Mouse (Mus musculus) midbrain, embryonic 10.5 days (tissue): Measurements from ENCODE around the gene Shisa7. TPM values are rescaled to one million over a fixed set of nuclear protein-coding genes. Genes with fewer than 3 reads are reported as not detected.
"Not testable (repeated sequence)": the region's sequence is repeated elsewhere in the genome, so short reads cannot be mapped to it uniquely, and the experiment has no call there.

ENCODE experiments used
- DNase-seq: peaks from one replicate; pipeline ENCODE4 v3.0.0-alpha.2; 2017; ENCODE audit warnings: low spot score
- H3K27ac ChIP-seq: fragments of 300-500 bp; sonication (generic); replicated peaks from 2 replicates; pipeline ENCODE4 v1.5.1; 2016; ENCODE audit warnings: mild to moderate bottlenecking
- H3K27me3 ChIP-seq: fragments of 300-500 bp; sonication (generic); 2 replicates; pipeline ENCODE4 v1.6.1; 2016; ENCODE audit warnings: low read depth, mild to moderate bottlenecking; ENCODE audit not compliant: poor library complexity, severe bottlenecking
- H3K36me3 ChIP-seq: fragments of 300-500 bp; sonication (generic); 2 replicates; pipeline ENCODE4 v1.6.1; 2016; ENCODE audit warnings: mild to moderate bottlenecking, moderate library complexity
- H3K4me1 ChIP-seq: fragments of 300-500 bp; sonication (generic); 2 replicates; pipeline ENCODE4 v1.6.1; 2016
- H3K4me3 ChIP-seq: fragments of 300-500 bp; sonication (generic); 2 replicates; pipeline ENCODE4 v1.5.1; 2016; ENCODE audit warnings: mild to moderate bottlenecking, moderate library complexity
- H3K9me3 ChIP-seq: fragments of 300-500 bp; sonication (generic); replicated peaks from 2 replicates; pipeline ENCODE4 v1.6.1; 2016; ENCODE audit warnings: mild to moderate bottlenecking
- WGBS: fragments of 180-500 bp; shearing (Covaris S2); methylation state at CpG from one replicate; pipeline ENCODE4 v1.1.7; 2016; 5-methylcytosine and 5-hydroxymethylcytosine counted together
- polyA plus RNA-seq: library from polyadenylated mRNA; unstranded; fragments of >200 nt; fragmentation: Nextera tagmentation; extraction: Ambion mirVana; gene quantifications from 2 replicates; pipeline ENCODE4 v1.2.1, GENCODE M21; 2016

Shisa7 gene
- polyA plus RNA-seq, 1 experiment from 2014 or later: 0.28 TPM

- Histone ChIP-seq H3K4me1 (peaks cover 36% of the 10 kb centered on the region), H3K9me3 (no peaks in the 10 kb centered on the region), H3K27ac (peak overlapping the region; percentile 97), H3K36me3 (peaks cover 41% of the 10 kb centered on the region), H3K4me3 (peak overlapping the region; percentile 83), H3K27me3 (no peaks in the 10 kb centered on the region)
- WGBS: under 1% methylated on average over 36 of the region's 36 CpGs
- peak; percentile 60 for DNase-seq
These were observed 32.6 kb downstream of the Shisa7 start for GRCm38 (mm10) chr7:4811842-4812302.

- DNase-seq, H3K27me3 ChIP-seq, H3K9me3 ChIP-seq: not testable (repeated sequence)
- H3K36me3 ChIP-seq: peaks cover 49% of the 10 kb centered on the region
- 47% methylated on average over 10 of the region's 10 CpGs for WGBS
- peaks cover 36% of the 10 kb centered on the region for H3K4me1 ChIP-seq
- peak overlapping the region; percentile 97 for H3K27ac ChIP-seq
- H3K4me3 ChIP-seq: peak overlapping the region; percentile 83
These were observed 33.4 kb downstream of the Shisa7 start for GRCm38 (mm10) chr7:4811131-4811530.

DNA sequence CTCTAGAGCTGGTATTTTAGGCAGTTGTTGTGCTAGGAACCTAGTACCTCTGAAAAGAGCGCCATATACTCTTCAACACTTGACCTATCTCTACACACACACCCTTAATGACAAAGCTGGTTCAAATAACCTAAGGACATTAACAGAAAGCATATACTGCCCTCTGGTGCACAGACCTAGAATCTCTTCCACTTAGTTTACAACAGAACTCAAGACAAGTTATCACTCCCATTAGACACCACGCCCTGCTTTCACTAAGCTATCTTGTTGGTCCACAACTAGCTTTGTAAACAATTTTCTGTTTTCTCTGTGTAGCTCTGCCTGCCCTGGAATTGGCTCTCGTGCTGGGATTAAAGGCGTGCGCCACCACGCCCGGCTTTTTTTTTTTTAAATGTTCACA, 37.8 kb downstream of the Shisa7 start:
- Histone ChIP-seq H3K4me1 (peaks cover 29% of the 10 kb centered on the region), H3K27me3 (no peaks in the 10 kb centered on the region), H3K36me3 (peaks cover 75% of the 10 kb centered on the region), H3K4me3 (no peak overlapping the region), H3K27ac (no peak overlapping the region), H3K9me3 (no peaks in the 10 kb centered on the region)
- WGBS: 95% methylated on average over 7 of the region's 7 CpGs
- no peak for DNase-seq

DNA sequence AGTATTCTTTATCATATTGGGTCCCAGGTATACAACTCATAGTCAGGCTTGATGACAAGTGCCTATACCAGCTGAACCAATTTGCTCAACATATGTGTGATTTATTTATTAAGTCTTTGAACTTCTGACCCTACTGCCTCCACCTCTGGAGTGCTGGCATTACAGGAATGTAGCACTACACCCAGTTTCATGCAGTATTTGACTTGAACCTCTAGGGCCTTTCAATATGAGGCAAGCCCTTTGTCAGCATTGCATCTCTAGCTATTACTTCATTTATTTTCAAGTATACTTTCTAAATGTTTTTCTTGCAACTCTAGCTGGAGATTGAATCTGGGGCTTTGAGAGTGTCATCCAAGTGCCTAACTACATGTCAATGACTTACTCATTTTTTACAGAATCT, 42.2 kb downstream of the Shisa7 start:
- Histone ChIP-seq H3K9me3 (no peaks in the 10 kb centered on the region), H3K36me3 (peaks cover 51% of the 10 kb centered on the region), H3K27ac (no peak overlapping the region), H3K4me1 (no peaks in the 10 kb centered on the region), H3K27me3 (no peaks in the 10 kb centered on the region), H3K4me3 (no peak overlapping the region)
- DNase-seq: no peak

DNA sequence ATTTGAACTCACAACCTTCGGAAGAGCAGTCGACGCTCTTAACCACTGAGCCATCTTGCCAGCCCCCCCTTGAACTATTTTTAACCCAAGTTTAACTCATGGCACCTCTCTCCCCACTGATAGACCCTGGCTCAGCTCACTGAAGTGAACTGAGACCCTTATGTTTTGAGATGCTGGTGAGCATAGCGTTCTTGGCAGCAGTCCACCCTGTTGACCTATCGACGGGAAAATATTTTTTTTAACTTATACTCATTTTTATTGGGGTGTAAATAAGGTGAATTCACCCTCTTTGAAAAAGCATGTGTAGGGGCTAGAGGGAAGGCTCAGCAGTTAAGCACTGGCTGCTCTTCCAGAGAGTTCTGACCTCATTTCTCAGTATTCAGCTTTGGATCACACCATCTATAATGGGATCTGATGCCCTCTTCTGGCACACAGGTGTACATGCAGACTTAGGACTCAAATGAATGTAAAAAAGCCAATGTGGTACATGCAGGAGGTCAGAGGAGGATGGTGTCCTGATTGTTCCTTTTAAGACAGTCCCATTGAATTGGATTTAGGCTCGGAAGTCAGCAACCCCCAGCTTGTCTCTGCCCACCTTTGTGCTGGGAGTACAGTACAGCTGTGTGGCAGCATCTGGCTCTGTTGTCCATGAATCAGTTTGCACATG, 48.6 kb downstream of the Shisa7 start:
- H3K9me3 ChIP-seq: no peaks in the 10 kb centered on the region
- H3K27me3 ChIP-seq: peaks cover 1% of the 10 kb centered on the region; the same call in 1 of the 2 replicates
- no peak for DNase-seq
- WGBS: 73% methylated on average over 7 of the region's 7 CpGs
- H3K4me3 ChIP-seq: no peak overlapping the region
- peaks cover 15% of the 10 kb centered on the region for H3K4me1 ChIP-seq
- H3K36me3 ChIP-seq: peaks cover 51% of the 10 kb centered on the region
- no peak overlapping the region for H3K27ac ChIP-seq

- Histone ChIP-seq H3K4me3 (peak overlapping the region; percentile 80), H3K36me3 (peaks cover 51% of the 10 kb centered on the region), H3K27ac (no peak overlapping the region), H3K27me3 (peaks cover 12% of the 10 kb centered on the region), H3K4me1 (peaks cover 15% of the 10 kb centered on the region), H3K9me3 (no peaks in the 10 kb centered on the region)
- no peak for DNase-seq
- WGBS: 88% methylated on average over 3 of the region's 3 CpGs
These were observed 49.8 kb downstream of the Shisa7 start for GRCm38 (mm10) chr7:4794631-4795168.

DNA sequence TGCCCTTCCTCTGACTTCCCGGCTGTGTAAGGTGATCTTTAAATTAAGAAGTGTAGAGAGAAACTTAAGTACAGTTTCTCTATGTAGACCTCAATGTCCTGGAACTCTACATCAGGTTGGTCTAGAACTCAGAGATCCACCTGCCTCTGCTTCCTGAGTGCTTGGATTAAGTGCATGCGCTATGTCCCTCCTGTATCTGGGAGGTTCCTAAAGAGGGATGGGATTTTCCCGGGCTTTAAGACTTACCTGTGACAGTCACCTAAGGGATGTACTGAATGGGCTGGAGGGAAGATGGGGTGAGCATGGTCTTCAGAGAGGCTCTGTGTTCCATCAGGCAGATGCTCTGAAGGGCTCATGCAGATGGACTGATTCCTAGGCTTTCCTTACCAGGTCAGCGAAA, 50.8 kb downstream of the Shisa7 start:
- Histone ChIP-seq H3K4me3 (peak overlapping the region; percentile 80), H3K9me3 (no peaks in the 10 kb centered on the region), H3K27me3 (peaks cover 22% of the 10 kb centered on the region), H3K27ac (peak overlapping the region; percentile 93), H3K36me3 (peaks cover 49% of the 10 kb centered on the region), H3K4me1 (peaks cover 26% of the 10 kb centered on the region)
- no peak for DNase-seq
- 39% methylated on average over 4 of the region's 4 CpGs for WGBS

DNA sequence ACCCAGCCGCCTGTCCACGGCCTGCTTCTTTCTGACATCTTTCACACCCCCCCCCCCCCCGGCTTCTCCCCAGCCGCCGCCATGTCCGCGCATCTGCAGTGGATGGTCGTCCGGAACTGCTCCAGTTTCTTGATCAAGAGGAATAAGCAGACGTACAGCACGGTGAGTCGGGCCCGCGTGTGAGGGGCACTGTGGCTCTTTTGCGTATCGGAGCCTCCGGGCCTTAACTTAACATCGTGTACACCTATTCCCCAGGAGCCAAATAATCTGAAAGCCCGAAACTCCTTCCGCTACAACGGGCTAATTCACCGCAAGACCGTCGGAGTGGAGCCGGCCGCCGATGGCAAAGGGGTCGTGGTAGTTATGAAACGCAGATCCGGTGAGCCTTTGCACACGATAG, 51.2 kb downstream of the Shisa7 start:
- Histone ChIP-seq H3K27ac (peak overlapping the region; percentile 93), H3K27me3 (peaks cover 26% of the 10 kb centered on the region), H3K36me3 (peaks cover 48% of the 10 kb centered on the region), H3K4me3 (peak overlapping the region; percentile 80), H3K4me1 (peaks cover 29% of the 10 kb centered on the region)
- DNase-seq, H3K9me3 ChIP-seq: not testable (repeated sequence)
- WGBS: under 1% methylated on average over 31 of the region's 31 CpGs

GRCm38 (mm10) chr7:4792278-4793212, 52.0 kb downstream of the Shisa7 start, which contains the start of gene Rpl28:
Rpl28 (plus strand) TSS chr7:4792874.
- Histone ChIP-seq H3K9me3 (no peaks in the 10 kb centered on the region), H3K27me3 (peaks cover 33% of the 10 kb centered on the region), H3K36me3 (peaks cover 41% of the 10 kb centered on the region), H3K4me3 (peak within 1 kb of the TSS; percentile 80), H3K4me1 (peaks cover 29% of the 10 kb centered on the region), H3K27ac (peak within 1 kb of the TSS; percentile 93)
- peak; percentile 96 for DNase-seq
- WGBS: 2% methylated on average over 54 of the region's 54 CpGs

DNA sequence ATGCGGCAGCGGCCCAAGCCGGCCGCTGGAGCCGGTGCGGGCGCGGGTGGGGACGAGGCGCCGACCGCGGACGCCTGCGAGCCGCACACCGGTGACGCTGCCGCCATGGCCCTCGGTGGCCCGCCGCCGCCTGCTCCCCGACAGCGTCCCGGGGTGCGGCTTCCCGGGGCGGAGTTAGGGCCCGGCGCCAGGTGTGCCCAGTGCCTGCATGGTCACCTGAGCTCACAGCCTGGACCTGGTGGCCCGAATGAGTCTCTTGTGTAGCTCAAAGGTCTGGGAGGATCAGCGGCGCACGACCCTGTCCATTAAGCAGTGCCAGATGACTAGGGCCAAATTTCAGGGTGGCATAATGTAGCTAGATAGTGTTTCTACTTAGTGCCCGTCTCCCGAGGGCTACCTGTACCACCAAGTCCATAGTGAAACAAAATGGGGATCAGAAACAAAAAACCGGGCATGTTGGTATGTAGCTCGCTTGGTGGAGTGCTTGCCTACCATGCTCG, 55.0 kb downstream of the Shisa7 start, which contains the start of gene Tmem238:
Tmem238 (minus strand) TSS at position 221 of the 500 bp plus-strand sequence.
- Histone ChIP-seq H3K9me3 (no peaks in the 10 kb centered on the region), H3K4me1 (peaks cover 24% of the 10 kb centered on the region), H3K4me3 (peak within 1 kb of the TSS; percentile 62), H3K27ac (peak within 1 kb of the TSS; percentile 89), H3K27me3 (peaks cover 45% of the 10 kb centered on the region), H3K36me3 (peaks cover 10% of the 10 kb centered on the region)
- 9% methylated on average over 40 of the region's 40 CpGs for WGBS
- DNase-seq: no peak

GRCm38 (mm10) chr7:4788499-4789435, 55.7 kb downstream of the Shisa7 start:
- H3K9me3 ChIP-seq: no peaks in the 10 kb centered on the region
- H3K4me1 ChIP-seq: peaks cover 17% of the 10 kb centered on the region
- H3K27ac ChIP-seq: peak overlapping the region; percentile 89
- WGBS: 3% methylated on average over 64 of the region's 64 CpGs
- peaks cover 45% of the 10 kb centered on the region for H3K27me3 ChIP-seq
- H3K4me3 ChIP-seq: peak overlapping the region; percentile 62
- H3K36me3 ChIP-seq: peaks cover 3% of the 10 kb centered on the region
- peak; percentile 83 for DNase-seq
